Mouse (Mus musculus) stomach, embryonic 15.5 days (tissue): ENCODE results near the gene Marveld3. TPM values are rescaled to one million over a fixed set of nuclear protein-coding genes. Genes with fewer than 3 reads are reported as not detected.

Source experiments
- ATAC-seq: fragments of 200-750 bp; cut with Nextera tagmentation; 2 replicates; pipeline ENCODE4 v1.8.0; 2017; ENCODE audit warnings: low read depth, moderate number of reproducible peaks, moderate TSS enrichment; ENCODE audit not compliant: insufficient read depth, low FRiP score
- H3K27ac ChIP-seq: fragments of 300-500 bp; sonication (generic); 2 replicates; pipeline ENCODE4 v1.5.1; 2015; ENCODE audit warnings: mild to moderate bottlenecking, inconsistent platforms
- H3K27me3 ChIP-seq: fragments of 300-500 bp; sonication (generic); replicated peaks from 2 replicates; pipeline ENCODE4 v1.6.1; 2015; ENCODE audit warnings: inconsistent platforms
- H3K36me3 ChIP-seq: fragments of 300-500 bp; sonication (generic); 2 replicates; pipeline ENCODE4 v1.6.1; 2015; ENCODE audit warnings: inconsistent platforms
- H3K4me1 ChIP-seq: fragments of 300-500 bp; sonication (generic); 2 replicates; pipeline ENCODE4 v1.6.1; 2015; ENCODE audit warnings: inconsistent platforms
- H3K4me2 ChIP-seq: fragments of 300-500 bp; sonication (generic); 2 replicates; pipeline ENCODE4 v1.6.1; 2015; ENCODE audit warnings: mild to moderate bottlenecking, inconsistent platforms
- H3K4me3 ChIP-seq: fragments of 300-500 bp; sonication (generic); replicated peaks from 2 replicates; pipeline ENCODE4 v1.5.1; 2015; ENCODE audit warnings: inconsistent platforms
- H3K9ac ChIP-seq: fragments of 300-500 bp; sonication (generic); 2 replicates; pipeline ENCODE4 v1.6.1; 2015; ENCODE audit warnings: inconsistent platforms
- H3K9me3 ChIP-seq: fragments of 300-500 bp; sonication (generic); 2 replicates; pipeline ENCODE4 v1.6.1; 2016; ENCODE audit warnings: inconsistent platforms
- WGBS: fragments of 180-500 bp; shearing (Covaris S2); methylation state at CpG from one replicate; pipeline ENCODE4 v1.1.7; 2015; 5-methylcytosine and 5-hydroxymethylcytosine counted together
- polyA plus RNA-seq: library from polyadenylated mRNA; unstranded; fragments of >200 nt; fragmentation: Nextera tagmentation; extraction: Ambion mirVana; gene quantifications from 2 replicates; pipeline ENCODE4 v1.2.1, GENCODE M21; 2015

Gene Marveld3
- 10.5 and 12.1 TPM in 2 replicates for polyA plus RNA-seq

- peak within 1 kb of the TSS; percentile 75 for H3K4me2 ChIP-seq
- no peak within 1 kb of the TSS for H3K27ac ChIP-seq
- ATAC-seq: 0 out of 2 replicates have a peak, but pooled peaks have one; percentile 61
- H3K9me3 ChIP-seq: no peaks in the 10 kb centered on the region
- H3K4me1 ChIP-seq: peaks cover 18% of the 10 kb centered on the region; the same call in 1 of the 2 replicates
- H3K36me3 ChIP-seq: no peaks in the 10 kb centered on the region
- 3% methylated on average over 64 of the region's 64 CpGs for WGBS
- peaks cover 17% of the 10 kb centered on the region for H3K27me3 ChIP-seq
- peak within 1 kb of the TSS; percentile 49 for H3K4me3 ChIP-seq
- no peak within 1 kb of the TSS for H3K9ac ChIP-seq
Measured at GRCm38 (mm10) chr8:109961693-109962367, at the start of gene Marveld3. Gene Marveld3, minus strand, starts transcription at chr8:109962203.

- H3K9me3 ChIP-seq: no peaks in the 10 kb centered on the region
- no peaks in the 10 kb centered on the region for H3K4me1 ChIP-seq
- 37% methylated on average over 5 of the region's 5 CpGs for WGBS
- no peaks in the 10 kb centered on the region for H3K27me3 ChIP-seq
- H3K4me3 ChIP-seq: no peak overlapping the region
- H3K9ac ChIP-seq: no peak overlapping the region
- no peaks in the 10 kb centered on the region for H3K36me3 ChIP-seq
- H3K27ac ChIP-seq: no peak overlapping the region
- H3K4me2 ChIP-seq: no peak overlapping the region
- no peak for ATAC-seq
Measured at GRCm38 (mm10) chr8:110010868-110011267, 48.9 kb upstream of the Marveld3 start.

- H3K4me3 ChIP-seq: no peak overlapping the region
- no peaks in the 10 kb centered on the region for H3K4me1 ChIP-seq
- WGBS: 60% methylated on average over 8 of the region's 8 CpGs
- no peak for ATAC-seq
- H3K4me2 ChIP-seq: no peak overlapping the region
- no peaks in the 10 kb centered on the region for H3K9me3 ChIP-seq
- H3K27ac ChIP-seq: no peak overlapping the region
- H3K9ac ChIP-seq: no peak overlapping the region
- H3K27me3 ChIP-seq: no peaks in the 10 kb centered on the region
- H3K36me3 ChIP-seq: no peaks in the 10 kb centered on the region
Measured at GRCm38 (mm10) chr8:110008995-110009446, 47.0 kb upstream of the Marveld3 start.

GRCm38 (mm10) chr8:110008228-110008994, 46.4 kb upstream of the Marveld3 start:
- Histone ChIP-seq H3K27ac (no peak overlapping the region), H3K4me1 (no peaks in the 10 kb centered on the region), H3K4me2 (no peak overlapping the region), H3K9me3 (no peaks in the 10 kb centered on the region), H3K36me3 (no peaks in the 10 kb centered on the region), H3K4me3 (no peak overlapping the region), H3K27me3 (no peaks in the 10 kb centered on the region), H3K9ac (no peak overlapping the region)
- no peak; the same call in 1 of the 2 replicates for ATAC-seq
- WGBS: 76% methylated on average over 26 of the region's 26 CpGs

GRCm38 (mm10) chr8:110006312-110007023, 44.5 kb upstream of the Marveld3 start:
- no peaks in the 10 kb centered on the region for H3K9me3 ChIP-seq
- H3K36me3 ChIP-seq: no peaks in the 10 kb centered on the region
- no peaks in the 10 kb centered on the region for H3K27me3 ChIP-seq
- no peak overlapping the region for H3K4me2 ChIP-seq
- 58% methylated on average over 17 of the region's 17 CpGs for WGBS
- H3K4me3 ChIP-seq: no peak overlapping the region
- ATAC-seq: no peak
- H3K27ac ChIP-seq: no peak overlapping the region
- no peaks in the 10 kb centered on the region for H3K4me1 ChIP-seq
- H3K9ac ChIP-seq: no peak overlapping the region

GRCm38 (mm10) chr8:110004300-110004699, 42.3 kb upstream of the Marveld3 start:
- no peaks in the 10 kb centered on the region for H3K27me3 ChIP-seq
- H3K4me1 ChIP-seq: no peaks in the 10 kb centered on the region
- H3K36me3 ChIP-seq: no peaks in the 10 kb centered on the region
- no peaks in the 10 kb centered on the region for H3K9me3 ChIP-seq
- H3K9ac ChIP-seq: no peak overlapping the region
- H3K4me3 ChIP-seq: no peak overlapping the region
- no peak for ATAC-seq
- H3K4me2 ChIP-seq: no peak overlapping the region
- 64% methylated on average over 5 of the region's 5 CpGs for WGBS
- no peak overlapping the region for H3K27ac ChIP-seq

GRCm38 (mm10) chr8:110002953-110003352, 41.0 kb upstream of the Marveld3 start:
- no peak overlapping the region for H3K27ac ChIP-seq
- H3K4me2 ChIP-seq: no peak overlapping the region
- H3K27me3 ChIP-seq: no peaks in the 10 kb centered on the region
- H3K36me3 ChIP-seq: no peaks in the 10 kb centered on the region
- WGBS: 39% methylated on average over 9 of the region's 9 CpGs
- H3K9ac ChIP-seq: no peak overlapping the region
- H3K4me1 ChIP-seq: no peaks in the 10 kb centered on the region
- H3K4me3 ChIP-seq: no peak overlapping the region
- ATAC-seq: no peak
- H3K9me3 ChIP-seq: no peaks in the 10 kb centered on the region

- H3K4me1 ChIP-seq: no peaks in the 10 kb centered on the region
- no peak overlapping the region for H3K4me3 ChIP-seq
- H3K27me3 ChIP-seq: no peaks in the 10 kb centered on the region
- 78% methylated on average over 10 of the region's 10 CpGs for WGBS
- no peaks in the 10 kb centered on the region for H3K36me3 ChIP-seq
- no peak overlapping the region for H3K4me2 ChIP-seq
- no peaks in the 10 kb centered on the region for H3K9me3 ChIP-seq
- H3K9ac ChIP-seq: no peak overlapping the region
- no peak for ATAC-seq
- no peak overlapping the region for H3K27ac ChIP-seq
Measured at GRCm38 (mm10) chr8:109999974-110000373, 38.0 kb upstream of the Marveld3 start.

GRCm38 (mm10) chr8:109998066-109998465, 36.1 kb upstream of the Marveld3 start:
- Histone ChIP-seq H3K4me3 (no peak overlapping the region), H3K36me3 (no peaks in the 10 kb centered on the region), H3K4me1 (no peaks in the 10 kb centered on the region), H3K27ac (no peak overlapping the region), H3K4me2 (no peak overlapping the region), H3K9me3 (no peaks in the 10 kb centered on the region), H3K27me3 (no peaks in the 10 kb centered on the region), H3K9ac (no peak overlapping the region)
- 83% methylated on average over 7 of the region's 7 CpGs for WGBS
- ATAC-seq: no peak

- H3K9me3 ChIP-seq: no peaks in the 10 kb centered on the region
- H3K4me1 ChIP-seq: no peaks in the 10 kb centered on the region
- no peak for ATAC-seq
- H3K27ac ChIP-seq: no peak overlapping the region
- no peaks in the 10 kb centered on the region for H3K27me3 ChIP-seq
- WGBS: 87% methylated on average over 9 of the region's 9 CpGs
- no peak overlapping the region for H3K4me3 ChIP-seq
- H3K36me3 ChIP-seq: no peaks in the 10 kb centered on the region
- no peak overlapping the region for H3K9ac ChIP-seq
- no peak overlapping the region for H3K4me2 ChIP-seq
Measured at GRCm38 (mm10) chr8:109997381-109997780, 35.4 kb upstream of the Marveld3 start.

GRCm38 (mm10) chr8:109992951-109993350, 30.9 kb upstream of the Marveld3 start:
- Histone ChIP-seq H3K4me1 (no peaks in the 10 kb centered on the region), H3K27me3 (no peaks in the 10 kb centered on the region), H3K9me3 (no peaks in the 10 kb centered on the region), H3K36me3 (no peaks in the 10 kb centered on the region), H3K4me2 (no peak overlapping the region), H3K27ac (no peak overlapping the region), H3K9ac (no peak overlapping the region), H3K4me3 (no peak overlapping the region)
- WGBS: 62% methylated on average over 1 of the region's 1 CpGs
- no peak for ATAC-seq

- Histone ChIP-seq H3K4me3 (no peak overlapping the region), H3K4me1 (no peaks in the 10 kb centered on the region), H3K9me3 (no peaks in the 10 kb centered on the region), H3K27me3 (no peaks in the 10 kb centered on the region), H3K36me3 (no peaks in the 10 kb centered on the region), H3K9ac (no peak overlapping the region), H3K4me2 (no peak overlapping the region), H3K27ac (no peak overlapping the region)
- WGBS: 79% methylated on average over 5 of the region's 5 CpGs
- ATAC-seq: no peak
Measured at GRCm38 (mm10) chr8:109992166-109992565, 30.2 kb upstream of the Marveld3 start.
